Mouse (Mus musculus) ES-E14 (cell line): Measurements from ENCODE around the gene Zfp568. TPM values are rescaled to one million over a fixed set of nuclear protein-coding genes. Genes with fewer than 3 reads are reported as not detected.

Experiments used
- DNase-seq: peaks from one replicate; pipeline ENCODE4 v3.0.0-alpha.2; 2013; ENCODE audit warnings: low read depth, low spot score
- H3K27ac ChIP-seq: 2 replicates; pipeline ENCODE4 v1.5.1; 2012; ENCODE audit warnings: low read depth, mild to moderate bottlenecking, low read length, moderate library complexity, mixed read lengths; ENCODE audit not compliant: poor library complexity, insufficient read depth, severe bottlenecking
- H3K36me3 ChIP-seq: 2 replicates; pipeline ENCODE4 v1.6.1; 2012; ENCODE audit warnings: mild to moderate bottlenecking, low read length, moderate library complexity, mixed read lengths; ENCODE audit not compliant: control insufficient read depth, poor library complexity, insufficient read depth, severe bottlenecking
- H3K4me1 ChIP-seq, 2 experiments: fragments of 150-350 bp in 1 of 2; sonication (generic) in 1 of 2; 2 replicates each; pipeline ENCODE4 v1.6.1; 2012; ENCODE audit warnings: low read length in 2 of 2, mild to moderate bottlenecking in 1 of 2, mixed read lengths in 1 of 2; ENCODE audit not compliant: control insufficient read depth in 2 of 2, insufficient read depth in 2 of 2, poor library complexity in 1 of 2
- H3K4me3 ChIP-seq, 2 experiments: fragments of 150-350 bp in 1 of 2; sonication (generic) in 1 of 2; 2 replicates each; pipeline ENCODE4 v1.5.1; 2012; ENCODE audit warnings: low read length in 2 of 2, low read depth in 1 of 2, mild to moderate bottlenecking in 1 of 2, mixed read lengths in 1 of 2; ENCODE audit not compliant: insufficient read depth in 1 of 2, poor library complexity in 1 of 2, severe bottlenecking in 1 of 2
- H3K9ac ChIP-seq: 2 replicates; pipeline ENCODE4 v1.6.1; 2012; ENCODE audit warnings: low read depth, mild to moderate bottlenecking, low read length, mixed read lengths; ENCODE audit not compliant: poor library complexity, insufficient read depth, severe bottlenecking
- H3K9me3 ChIP-seq: fragments of 150-350 bp; sonication (generic); 2 replicates; pipeline ENCODE4 v1.6.1; 2012; ENCODE audit warnings: low read depth, mild to moderate bottlenecking, low read length; ENCODE audit not compliant: control insufficient read depth, insufficient read depth
- CHD2 ChIP-seq: IDR thresholded peaks from 2 replicates; pipeline ENCODE4 v1.6.1; 2014; ENCODE audit warnings: mild to moderate bottlenecking, low read depth, low read length, inconsistent platforms
- HCFC1 ChIP-seq: IDR thresholded peaks from 2 replicates; pipeline ENCODE4 v1.6.1; 2012; ENCODE audit warnings: low read length, inconsistent platforms, borderline replicate concordance; ENCODE audit not compliant: insufficient read depth
- MAFK ChIP-seq: IDR thresholded peaks from 2 replicates; pipeline ENCODE4 v1.6.1; 2014; ENCODE audit warnings: mild to moderate bottlenecking, low read depth, low read length, inconsistent platforms; ENCODE audit not compliant: insufficient read depth
- ZC3H11A ChIP-seq: IDR thresholded peaks from 2 replicates; pipeline ENCODE4 v1.6.1; 2012; ENCODE audit warnings: low read depth, mild to moderate bottlenecking, inconsistent platforms, low read length, borderline replicate concordance
- ZNF384 ChIP-seq: IDR thresholded peaks from 2 replicates; pipeline ENCODE4 v1.6.1; 2012; ENCODE audit warnings: low read depth, low read length, inconsistent platforms
- in situ Hi-C, 2 experiments: fragments of 600-800 bp; cut with MboI; formaldehyde crosslinking; loops; one replicate each; pipeline ENCODE4 v1.15.1; 2025; ENCODE audit warnings: low sequenced_read_pairs in 2 of 2, inconsistent platforms in 1 of 2; ENCODE audit not compliant: unreplicated experiment in 2 of 2
- total RNA-seq: library from RNA; depleted of rRNA; stranded (reverse); fragments of 300-350 nt; gene quantifications from 2 replicates; pipeline ENCODE4 v1.2.3, GENCODE M21; 2012

Gene Zfp568
- total RNA-seq, 1 experiment = 126 TPM

DNA sequence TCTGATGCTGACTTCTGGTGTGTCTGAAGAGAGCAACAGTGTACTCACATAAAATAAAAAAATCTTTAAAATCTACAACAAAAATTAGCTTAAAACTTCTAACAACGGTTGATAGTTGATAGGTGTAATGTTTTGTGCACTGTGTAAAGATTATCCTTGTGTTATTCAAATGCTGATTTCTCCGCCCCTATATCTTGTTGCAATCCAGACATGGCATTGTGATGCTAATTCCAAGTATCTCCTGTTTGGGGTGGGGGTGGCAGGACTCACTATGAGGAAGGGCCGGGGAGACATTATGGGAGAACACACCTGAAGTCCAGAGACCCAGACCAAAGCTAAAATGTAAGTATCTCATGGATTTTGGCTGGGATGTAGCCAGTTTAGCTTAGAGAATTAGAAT, 47.6 kb downstream of the Zfp568 start:
- DNase-seq = peak; percentile 39
- peak overlapping the region; percentile 21 to 48; a peak in 3 of 4 replicates for H3K4me3 ChIP-seq
- TF ChIP-seq HCFC1 (no peak), CHD2 (no peak), ZC3H11A (no peak), ZNF384 (no peak), MAFK (no peak)
- peaks cover 7 to 29% of the 10 kb centered on the region in 2 experiments; a peak in 3 of 4 replicates for H3K4me1 ChIP-seq
- no peak overlapping the region for H3K9ac ChIP-seq
- peaks cover 10% of the 10 kb centered on the region; the same call in 1 of the 2 replicates for H3K36me3 ChIP-seq
- in situ Hi-C loops = no loop called here
- peak overlapping the region; percentile 84; the same call in 1 of the 2 replicates for H3K27ac ChIP-seq
- no peaks in the 10 kb centered on the region for H3K9me3 ChIP-seq

DNA sequence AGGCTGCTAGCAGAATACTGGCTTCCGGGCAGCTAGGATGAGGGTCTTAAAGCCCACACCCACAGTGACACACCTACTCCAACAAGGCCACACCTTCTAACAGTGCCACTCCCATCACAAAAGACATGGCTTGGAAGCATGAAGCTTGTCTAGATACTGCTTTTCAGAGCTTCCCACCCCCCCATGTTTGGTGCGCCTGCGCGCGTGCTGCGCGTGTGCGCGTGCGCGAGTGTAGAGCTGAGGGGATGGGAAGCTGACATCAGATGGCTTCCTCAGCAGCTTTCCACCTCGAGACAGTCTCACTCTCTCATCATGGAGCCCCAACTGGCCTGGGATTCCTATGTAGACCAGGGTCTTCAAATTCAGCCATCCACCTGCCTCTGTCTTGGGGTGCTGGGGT, 50.6 kb downstream of the Zfp568 start:
- peak overlapping the region; percentile 44; the same call in 1 of the 2 replicates for H3K9ac ChIP-seq
- TF ChIP-seq HCFC1 (no peak), ZC3H11A (no peak), MAFK (no peak), ZNF384 (no peak), CHD2 (no peak)
- in situ Hi-C loops = no loop called here
- DNase-seq = no peak
- H3K4me1 ChIP-seq = peaks cover 7 to 15% of the 10 kb centered on the region in 2 experiments; a peak in 3 of 4 replicates
- H3K4me3 ChIP-seq = peak overlapping the region; percentile 39 to 41; a peak in 3 of 4 replicates
- H3K9me3 ChIP-seq = no peaks in the 10 kb centered on the region
- H3K27ac ChIP-seq = no peak overlapping the region
- H3K36me3 ChIP-seq = peaks cover 8% of the 10 kb centered on the region

DNA sequence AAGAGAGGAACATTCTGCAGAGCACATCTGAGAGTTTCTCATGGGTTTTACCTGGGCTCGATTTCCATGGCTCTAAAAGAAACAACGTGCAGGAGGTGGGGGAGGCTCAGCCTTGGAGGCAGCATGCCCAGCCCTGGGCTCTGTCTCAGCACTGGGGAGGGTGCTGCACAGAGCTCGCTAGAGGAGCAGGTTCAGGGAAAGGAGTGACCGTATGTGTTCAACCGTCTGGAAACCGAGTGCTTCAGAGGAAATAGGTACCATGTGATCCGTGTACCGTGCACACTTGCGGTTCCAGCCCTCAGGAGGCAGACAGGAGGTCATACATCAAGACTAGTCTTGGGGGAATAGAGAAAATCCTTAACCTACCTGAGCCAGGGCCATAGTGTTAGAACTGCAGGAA, 60.6 kb downstream of the Zfp568 start:
- in situ Hi-C loops = no loop called here
- no peak overlapping the region for H3K4me3 ChIP-seq
- H3K27ac ChIP-seq = no peak overlapping the region
- H3K4me1 ChIP-seq = no peaks in the 10 kb centered on the region
- no peak overlapping the region for H3K9ac ChIP-seq
- no peak for DNase-seq
- TF ChIP-seq ZC3H11A (no peak), CHD2 (no peak), MAFK (no peak), ZNF384 (no peak), HCFC1 (no peak)
- H3K9me3 ChIP-seq = no peaks in the 10 kb centered on the region
- H3K36me3 ChIP-seq = no peaks in the 10 kb centered on the region

DNA sequence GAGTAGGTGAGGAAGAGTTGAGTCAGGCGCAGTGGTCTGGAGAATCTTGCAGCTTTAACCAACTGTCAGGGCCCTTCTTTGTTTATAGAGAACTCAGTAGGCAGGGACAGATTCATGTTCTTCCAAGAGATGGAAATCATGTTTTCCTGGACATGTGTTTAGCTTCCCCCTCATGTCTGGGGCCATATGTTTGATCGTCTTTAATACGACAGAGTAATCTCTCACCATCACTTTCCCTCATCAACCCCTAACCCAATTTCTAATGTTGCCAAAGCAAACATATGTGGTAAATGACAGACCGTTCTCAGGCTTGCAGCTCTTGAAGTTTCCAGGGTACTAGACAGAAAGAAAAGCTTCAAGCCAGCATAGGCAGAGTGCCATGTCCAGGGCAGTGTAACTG, 64.4 kb downstream of the Zfp568 start:
- no peak overlapping the region for H3K4me3 ChIP-seq
- H3K9ac ChIP-seq = no peak overlapping the region
- no peak for DNase-seq
- H3K36me3 ChIP-seq = no peaks in the 10 kb centered on the region
- TF ChIP-seq HCFC1 (no peak), ZNF384 (no peak), CHD2 (no peak)
- no peaks in the 10 kb centered on the region for H3K9me3 ChIP-seq
- H3K4me1 ChIP-seq = no peaks in the 10 kb centered on the region
- no peak overlapping the region for H3K27ac ChIP-seq
- in situ Hi-C loops = no loop called here

DNA sequence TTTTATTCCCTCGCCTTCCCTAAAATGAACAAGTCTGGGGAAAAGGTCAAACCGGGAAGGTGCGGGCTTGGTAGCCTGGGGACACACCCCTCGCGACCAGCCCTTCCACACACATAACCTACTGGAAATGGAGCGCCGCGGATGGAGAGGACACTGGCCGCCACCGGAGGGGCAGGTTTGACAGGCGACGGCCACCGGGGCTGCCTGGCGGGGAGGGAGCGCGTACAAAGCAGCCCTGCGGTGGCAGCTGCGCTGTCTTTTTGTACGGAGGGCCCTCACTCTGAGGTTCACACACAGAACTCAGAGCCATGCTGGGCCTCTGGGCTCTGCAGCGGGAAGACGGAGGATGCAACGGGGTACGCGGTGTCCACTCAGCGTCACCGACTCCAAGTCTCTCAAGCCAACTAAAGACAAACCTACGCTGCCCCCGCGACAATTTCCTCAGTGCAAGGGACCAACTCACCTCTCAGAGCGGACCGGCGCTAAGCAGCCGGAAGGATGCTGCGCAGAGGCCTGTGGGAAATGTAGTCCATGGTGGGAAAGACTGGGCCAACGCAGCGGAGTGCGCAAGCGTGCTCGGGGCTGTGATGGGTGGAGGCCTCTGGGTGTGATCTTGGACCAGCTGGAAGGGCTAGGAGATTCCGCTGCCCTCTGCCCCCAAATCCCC, 67.3 kb downstream of the Zfp568 start, which contains the start of gene Zfp14:
TSS of gene Zfp14 (minus strand) at position 499 of the 667 bp plus-strand sequence.
- TF ChIP-seq ZC3H11A (no peak), ZNF384 (no peak), MAFK (no peak), HCFC1 (peak; percentile 93)
- in situ Hi-C loops = no loop called here

More for the DNA sequence above, 67.3 kb downstream of the Zfp568 start, which contains the start of gene Zfp14:
- Histone ChIP-seq H3K4me1 (no peaks in the 10 kb centered on the region), H3K36me3 (0 out of 2 replicates have a peak, but pooled peaks cover 2% of the 10 kb centered on the region), H3K4me3 (peak within 1 kb of the TSS; percentile 81 to 90), H3K9me3 (no peaks in the 10 kb centered on the region), H3K9ac (peak within 1 kb of the TSS; percentile 75; the same call in 1 of the 2 replicates), H3K27ac (no peak within 1 kb of the TSS)
- peak; percentile 82 for DNase-seq
